Mouse (Mus musculus) heart, adult 11 months (tissue): Measurements from ENCODE around the gene Ntn5.

Experiments used
- DNase-seq: peaks from one replicate; pipeline ENCODE4 v3.0.0; 2022

Ntn5 gene

GRCm38 (mm10) chr7:45730727-45731431, 47.1 kb downstream of the Ntn5 start:
- no peak for DNase-seq

- peak; percentile 85 for DNase-seq
Observed at GRCm38 (mm10) chr7:45733477-45733876, 49.7 kb downstream of the Ntn5 start.

GRCm38 (mm10) chr7:45739162-45739763, 55.4 kb downstream of the Ntn5 start:
- no peak for DNase-seq

- DNase-seq, result no peak
Observed at GRCm38 (mm10) chr7:45739820-45740219, 56.0 kb downstream of the Ntn5 start.

GRCm38 (mm10) chr7:45741308-45741707, 57.5 kb downstream of the Ntn5 start:
- no peak for DNase-seq

GRCm38 (mm10) chr7:45741777-45742176, 58.0 kb downstream of the Ntn5 start:
- DNase-seq, result no peak

- DNase-seq, result no peak
Observed at GRCm38 (mm10) chr7:45742338-45742737, 58.5 kb downstream of the Ntn5 start.
